Mouse (Mus musculus) olfactory bulb, adult 2 months (tissue): ENCODE results near the gene Cacna1a. TPM values are rescaled to one million over a fixed set of nuclear protein-coding genes. Genes with fewer than 3 reads are reported as not detected.
A peak's percentile ranks its signal among the peaks of the same experiment; 100 is the strongest.

ENCODE experiments used
- H3K27ac ChIP-seq: fragments of 200-500 bp; 2 replicates; pipeline ENCODE4 v1.5.1; 2012; ENCODE audit warnings: low read depth, low read length; ENCODE audit not compliant: insufficient read depth
- H3K4me1 ChIP-seq: fragments of 200-500 bp; 2 replicates; pipeline ENCODE4 v1.6.1; 2012; ENCODE audit warnings: low read length; ENCODE audit not compliant: control insufficient read depth, insufficient read depth
- H3K4me3 ChIP-seq: fragments of 200-500 bp; 2 replicates; pipeline ENCODE4 v1.5.1; 2012; ENCODE audit warnings: mild to moderate bottlenecking, low read depth, low read length, moderate library complexity; ENCODE audit not compliant: insufficient read depth
- CTCF ChIP-seq: fragments of 200-500 bp; IDR thresholded peaks from 2 replicates; pipeline ENCODE4 v1.5.1; 2012; ENCODE audit warnings: low read depth, mild to moderate bottlenecking, low read length, moderate library complexity; ENCODE audit not compliant: insufficient read depth
- POLR2A ChIP-seq: fragments of 200-500 bp; IDR thresholded peaks from 2 replicates; pipeline ENCODE4 v1.6.1; 2012; ENCODE audit warnings: mild to moderate bottlenecking, low read depth, low read length, moderate library complexity; ENCODE audit not compliant: insufficient read depth
- WGBS: fragments of 180-500 bp; shearing (Covaris S2); methylation state at CpG from one replicate; pipeline ENCODE4 v1.1.7; 2018; 5-methylcytosine and 5-hydroxymethylcytosine counted together
- polyA plus RNA-seq: library from polyadenylated mRNA; stranded (reverse); fragments of >200 nt; gene quantifications from 2 replicates; pipeline ENCODE4 v1.2.4, GENCODE M21; 2012; ENCODE audit warnings: low replicate concordance; ENCODE audit not compliant: missing spikeins, insufficient read depth, insufficient read length

Cacna1a gene
- polyA plus RNA-seq, 1 experiment = not detected

DNA sequence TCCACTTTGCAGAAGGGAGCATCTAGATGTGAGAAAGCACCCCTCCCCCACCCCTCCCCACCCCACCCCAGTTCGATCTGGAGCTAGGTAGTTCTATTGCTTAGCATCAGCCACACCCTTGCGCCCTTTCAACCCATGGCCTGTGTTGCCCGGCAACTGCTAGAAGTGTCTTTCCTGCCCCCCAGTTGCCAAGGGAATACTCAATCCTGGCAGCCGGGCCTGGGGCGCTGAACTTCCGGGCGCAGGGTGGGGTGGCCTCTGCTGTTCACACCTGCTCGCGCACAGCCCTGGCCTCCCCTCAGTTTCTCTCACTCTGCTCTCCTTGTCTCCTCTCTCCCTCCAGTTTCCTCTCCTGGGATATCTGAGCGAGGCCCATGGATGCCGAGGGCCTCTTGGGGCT lies 31.8 kb upstream of the Cacna1a start:
- Histone ChIP-seq H3K4me1 (no peaks in the 10 kb centered on the region), H3K4me3 (no peak overlapping the region), H3K27ac (no peak overlapping the region)
- no peak for TF ChIP-seq CTCF
- TF ChIP-seq POLR2A = no peak
- 81% methylated on average over 11 of the region's 11 CpGs for WGBS

DNA sequence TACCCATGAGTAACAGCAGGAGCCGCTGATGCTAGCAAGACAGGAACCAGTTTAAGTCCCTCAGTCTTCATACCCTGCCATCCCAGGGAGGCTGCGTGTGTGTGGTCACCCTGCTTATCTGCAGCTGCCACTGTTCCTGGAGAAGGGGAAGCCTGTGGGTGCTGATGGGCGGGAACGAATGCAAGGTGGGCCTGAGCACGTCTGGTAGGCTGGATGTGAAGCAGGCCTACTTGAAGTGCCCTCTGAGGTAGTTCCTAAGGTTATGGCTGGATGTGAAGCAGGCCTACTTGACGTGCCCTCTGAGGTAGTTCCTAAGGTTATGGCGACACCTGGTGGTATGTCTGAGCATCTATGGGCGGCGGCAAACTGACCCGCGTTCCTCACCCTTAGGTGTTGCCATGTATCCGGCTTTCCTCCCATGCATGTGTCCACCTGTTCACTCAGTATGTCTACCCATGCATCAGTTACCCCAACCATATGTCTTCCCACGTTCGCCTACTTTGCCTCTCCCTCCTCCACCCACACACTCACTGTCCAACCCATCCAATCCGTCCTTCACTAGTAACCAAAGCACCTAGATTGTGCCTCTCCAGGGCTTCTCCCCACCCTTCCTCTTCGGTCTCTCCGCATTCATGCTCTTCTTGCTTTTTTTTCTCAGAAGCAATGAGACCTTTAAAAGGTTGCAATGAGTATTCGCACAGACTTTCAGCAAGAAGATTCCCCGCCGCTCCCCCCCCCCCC lies 30.4 kb upstream of the Cacna1a start:
- Histone ChIP-seq H3K4me1 (no peaks in the 10 kb centered on the region), H3K27ac (no peak overlapping the region), H3K4me3 (no peak overlapping the region)
- TF ChIP-seq POLR2A (no peak), CTCF (peak; percentile 76)
- 24% methylated on average over 20 of the region's 20 CpGs for WGBS

DNA sequence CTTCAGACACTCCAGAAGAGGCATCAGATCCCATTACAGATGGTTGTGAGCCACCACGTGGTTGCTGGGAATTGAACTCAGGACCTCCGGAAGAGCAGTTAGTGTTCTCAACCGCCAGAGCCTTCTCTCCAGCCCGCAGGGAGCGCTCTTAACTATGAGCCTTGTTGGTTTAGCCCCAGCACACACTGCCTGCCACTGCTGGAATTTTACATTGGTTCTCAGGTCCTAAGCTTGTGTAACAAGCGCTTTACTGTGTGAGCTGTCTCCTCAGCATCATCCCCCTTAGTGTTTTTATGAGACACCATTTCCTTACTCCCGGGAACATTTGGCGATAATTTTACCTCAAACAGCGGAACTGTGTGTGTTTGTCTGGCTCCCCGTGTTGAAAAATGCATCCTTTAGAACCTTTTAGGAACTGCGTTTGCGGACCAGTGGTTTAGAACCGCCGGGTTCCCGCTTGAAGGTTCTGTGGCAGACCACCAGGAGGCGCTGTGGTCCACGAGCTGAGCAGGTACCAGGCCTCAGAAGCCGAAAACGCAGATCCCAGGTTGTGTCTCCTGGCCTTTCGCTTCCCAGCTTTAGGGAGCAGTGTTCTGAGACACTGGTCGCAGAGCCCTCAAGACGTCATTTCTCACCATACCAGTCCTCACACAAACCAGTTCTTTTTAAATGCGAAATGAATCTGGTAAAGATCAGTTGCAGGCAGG lies 24.7 kb upstream of the Cacna1a start:
- 14% methylated on average over 23 of the region's 23 CpGs for WGBS
- no peaks in the 10 kb centered on the region for H3K4me1 ChIP-seq
- H3K27ac ChIP-seq = no peak overlapping the region
- no peak for TF ChIP-seq POLR2A
- peak; percentile 97 for TF ChIP-seq CTCF
- no peak overlapping the region for H3K4me3 ChIP-seq

DNA sequence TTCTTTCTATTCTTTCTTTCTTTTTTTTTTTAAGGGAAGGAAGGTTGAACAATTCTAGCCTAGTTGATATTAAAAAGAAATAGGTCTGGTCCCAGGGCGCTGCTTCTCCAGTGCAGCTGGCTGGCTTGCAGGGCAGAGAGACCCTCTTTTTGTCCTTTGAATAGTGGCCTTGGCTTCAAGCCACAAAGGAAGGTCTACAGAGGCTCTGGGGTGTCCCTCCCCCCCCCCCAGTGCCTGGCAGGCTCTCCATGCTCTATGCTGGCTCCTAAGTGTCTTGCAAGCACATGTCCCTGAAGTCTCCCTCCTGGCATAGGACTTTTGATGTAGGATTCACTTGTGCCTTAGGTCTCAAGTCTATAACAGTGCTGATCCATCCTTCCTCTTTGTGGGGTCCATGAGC lies 23.0 kb upstream of the Cacna1a start:
- H3K4me3 ChIP-seq = no peak overlapping the region
- TF ChIP-seq POLR2A (no peak), CTCF (no peak)
- no peaks in the 10 kb centered on the region for H3K4me1 ChIP-seq
- WGBS = 81% methylated on average over 1 of the region's 1 CpGs
- H3K27ac ChIP-seq = no peak overlapping the region

DNA sequence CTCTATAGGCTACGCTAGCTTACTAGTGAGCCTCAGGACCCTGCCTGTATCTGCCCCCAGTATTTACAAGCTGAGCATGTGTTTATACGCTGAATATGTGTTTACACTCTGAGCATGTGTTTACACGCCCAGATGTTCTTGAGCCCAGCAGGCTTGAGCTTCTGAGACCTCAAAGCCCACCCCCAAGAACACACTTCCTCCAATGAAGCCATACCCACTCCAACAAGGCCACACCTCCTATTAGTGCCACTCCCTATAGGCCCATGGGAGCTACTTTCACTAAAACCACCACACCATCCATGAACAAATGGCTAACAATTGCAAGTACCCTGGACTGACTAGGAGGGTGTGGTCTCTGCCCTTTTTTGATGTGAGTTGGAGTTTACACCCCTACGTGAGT lies 17.3 kb upstream of the Cacna1a start:
- Histone ChIP-seq H3K27ac (no peak overlapping the region), H3K4me1 (no peaks in the 10 kb centered on the region; the same call in 1 of the 2 replicates), H3K4me3 (no peak overlapping the region)
- WGBS = 90% methylated on average over 4 of the region's 4 CpGs
- TF ChIP-seq POLR2A = no peak
- TF ChIP-seq CTCF = no peak

DNA sequence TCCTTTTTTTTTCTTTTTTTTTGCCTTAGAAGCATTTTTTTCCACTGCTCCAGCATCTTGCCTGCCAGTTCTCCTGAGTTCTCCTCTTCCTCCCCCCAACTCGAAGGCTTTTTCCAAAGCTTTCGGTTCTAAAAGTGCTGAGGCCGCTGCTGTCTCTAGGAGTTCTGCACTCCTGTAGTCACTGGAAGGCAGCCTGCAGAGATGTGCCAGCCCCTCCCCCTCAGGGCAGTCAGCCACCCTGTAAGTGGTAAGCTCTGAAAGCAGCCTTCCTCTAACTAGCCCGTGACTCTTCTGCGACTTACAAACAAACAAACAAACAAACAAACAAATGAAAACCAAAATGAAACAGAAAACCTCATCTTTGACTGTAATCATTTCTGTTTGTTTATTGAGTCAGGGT lies 13.2 kb upstream of the Cacna1a start:
- Histone ChIP-seq H3K4me1 (no peaks in the 10 kb centered on the region; the same call in 1 of the 2 replicates), H3K27ac (no peak overlapping the region), H3K4me3 (no peak overlapping the region)
- WGBS = 30% methylated on average over 5 of the region's 5 CpGs
- TF ChIP-seq POLR2A = no peak
- no peak for TF ChIP-seq CTCF

DNA sequence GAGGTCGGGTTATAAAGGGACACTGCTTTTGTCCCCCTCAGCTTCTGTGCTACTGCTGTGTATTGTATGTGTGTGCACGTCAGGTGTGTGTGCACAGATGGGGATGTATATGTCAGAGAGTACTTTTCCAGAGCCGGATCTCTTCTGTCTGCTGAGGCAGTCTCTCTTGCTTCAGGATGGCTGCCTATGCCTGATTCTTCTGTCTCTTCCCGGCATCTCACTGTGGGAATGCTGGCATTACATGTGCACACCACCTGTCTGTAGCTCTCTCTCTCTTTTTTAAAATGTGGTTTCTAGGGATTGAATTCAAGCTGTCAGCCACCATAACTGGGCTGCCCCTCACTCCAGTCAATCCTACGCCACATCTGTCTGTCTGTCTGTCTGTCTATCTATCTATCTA lies 12.4 kb upstream of the Cacna1a start:
- Histone ChIP-seq H3K27ac (no peak overlapping the region), H3K4me3 (no peak overlapping the region), H3K4me1 (no peaks in the 10 kb centered on the region; the same call in 1 of the 2 replicates)
- no peak for TF ChIP-seq POLR2A
- no peak for TF ChIP-seq CTCF
- 90% methylated on average over 5 of the region's 5 CpGs for WGBS

DNA sequence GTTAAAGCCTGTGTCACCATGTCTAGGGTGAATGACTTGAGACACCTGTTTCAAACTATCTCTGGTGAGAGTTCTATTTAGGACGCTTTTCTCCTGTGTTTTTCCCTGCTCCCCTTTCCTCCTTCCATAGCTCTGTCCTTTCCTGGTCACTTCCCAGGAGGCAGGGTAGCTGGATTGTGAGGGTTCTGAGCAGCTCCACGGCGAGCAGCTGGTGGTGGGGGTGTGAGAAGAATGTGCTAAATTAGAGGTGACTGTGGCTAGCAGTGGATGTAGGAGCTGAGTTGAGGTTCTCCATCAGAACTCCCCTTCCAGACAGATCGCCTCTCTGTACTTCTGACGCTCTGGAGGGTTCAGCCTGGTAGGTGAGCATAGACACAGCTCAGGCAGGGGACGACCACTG lies 11.7 kb upstream of the Cacna1a start:
- WGBS = 81% methylated on average over 6 of the region's 6 CpGs
- H3K27ac ChIP-seq = no peak overlapping the region
- TF ChIP-seq CTCF (no peak), POLR2A (no peak)
- no peaks in the 10 kb centered on the region; the same call in 1 of the 2 replicates for H3K4me1 ChIP-seq
- no peak overlapping the region for H3K4me3 ChIP-seq

DNA sequence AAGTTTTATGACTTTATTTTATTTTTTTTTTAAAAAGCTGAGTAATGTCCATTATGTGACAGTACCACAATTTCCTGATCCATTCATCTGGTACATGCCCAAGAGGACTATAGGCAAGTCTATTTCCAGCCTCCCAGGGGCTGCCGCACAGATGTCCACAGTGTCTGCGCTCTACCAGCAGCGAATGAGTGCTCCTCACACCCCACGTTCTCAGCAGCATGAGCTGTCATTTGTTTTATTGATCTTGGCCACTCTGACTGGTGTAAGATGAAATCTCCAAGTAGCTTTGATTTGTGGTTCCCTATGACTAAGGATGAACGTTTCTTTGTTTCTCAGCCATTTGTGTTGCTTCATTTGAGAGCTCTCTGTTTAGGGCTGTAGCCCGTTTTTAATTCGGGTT lies 6.6 kb upstream of the Cacna1a start:
- no peak for TF ChIP-seq CTCF
- no peak for TF ChIP-seq POLR2A
- 80% methylated on average over 7 of the region's 7 CpGs for WGBS
- no peaks in the 10 kb centered on the region for H3K4me1 ChIP-seq
- H3K4me3 ChIP-seq = no peak overlapping the region
- H3K27ac ChIP-seq = no peak overlapping the region
